Mouse (Mus musculus) ES-Bruce4 (cell line): ENCODE data around the gene Olfr520. TPM values are rescaled to one million over a fixed set of nuclear protein-coding genes. Genes with fewer than 3 reads are reported as not detected.

Experiments used
- H3K27ac ChIP-seq: 2 replicates; pipeline ENCODE4 v1.5.1; 2012; ENCODE audit warnings: low read length, inconsistent platforms; ENCODE audit not compliant: insufficient read depth
- H3K27me3 ChIP-seq: 2 replicates; pipeline ENCODE4 v1.6.1; 2012; ENCODE audit warnings: mild to moderate bottlenecking, low read length, inconsistent platforms; ENCODE audit not compliant: control insufficient read depth, poor library complexity, insufficient read depth, severe bottlenecking
- H3K36me3 ChIP-seq: 2 replicates; pipeline ENCODE4 v1.6.1; 2012; ENCODE audit warnings: inconsistent platforms, mild to moderate bottlenecking, low read length, moderate library complexity; ENCODE audit not compliant: control insufficient read depth, poor library complexity, insufficient read depth, severe bottlenecking
- H3K4me1 ChIP-seq: one replicate; pipeline ENCODE4 v1.8.1; 2011; ENCODE audit warnings: low read length; ENCODE audit not compliant: control insufficient read depth, insufficient read depth
- H3K4me3 ChIP-seq: 2 replicates; pipeline ENCODE4 v1.5.1; 2011; ENCODE audit warnings: low read depth, mild to moderate bottlenecking, low read length
- H3K9ac ChIP-seq: 2 replicates; pipeline ENCODE4 v1.6.1; 2012; ENCODE audit warnings: low read depth, mild to moderate bottlenecking, inconsistent platforms; ENCODE audit not compliant: poor library complexity, severe bottlenecking
- H3K9me3 ChIP-seq: replicated peaks from 2 replicates; pipeline ENCODE4 v1.6.1; 2012; ENCODE audit warnings: mild to moderate bottlenecking, low read length, inconsistent platforms; ENCODE audit not compliant: control insufficient read depth, poor library complexity, insufficient read depth, severe bottlenecking
- CTCF ChIP-seq: IDR thresholded peaks from one replicate; pipeline ENCODE4 v1.8.1; 2011; ENCODE audit warnings: low read depth, low read length
- EP300 ChIP-seq: IDR thresholded peaks from 2 replicates; pipeline ENCODE4 v1.6.1; 2011; ENCODE audit warnings: low read depth, low read length; ENCODE audit not compliant: insufficient read depth
- POLR2A ChIP-seq: IDR thresholded peaks from one replicate; pipeline ENCODE4 v1.8.1; 2011; ENCODE audit warnings: low read length; ENCODE audit not compliant: insufficient read depth
- polyA plus RNA-seq: library from polyadenylated mRNA; stranded (reverse); fragments of >200 nt; gene quantifications from 2 replicates; pipeline ENCODE4 v1.2.4, GENCODE M21; 2011; ENCODE audit warnings: low read depth; ENCODE audit not compliant: missing spikeins, insufficient read depth, insufficient read length

Gene Olfr520
- not detected in 2 replicates for polyA plus RNA-seq

GRCm38 (mm10) chr7:99729973-99730372, at the start of gene Olfr520:
TSS of gene Olfr520 (plus strand) at chr7:99730273.
- no peak within 1 kb of the TSS for H3K9ac ChIP-seq
- H3K9me3 ChIP-seq, result no peaks in the 10 kb centered on the region
- no peaks in the 10 kb centered on the region for H3K4me1 ChIP-seq
- no peaks in the 10 kb centered on the region for H3K36me3 ChIP-seq
- H3K27ac ChIP-seq, result no peak within 1 kb of the TSS
- no peak within 1 kb of the TSS for H3K4me3 ChIP-seq
- H3K27me3 ChIP-seq, result no peaks in the 10 kb centered on the region
- no peak for TF ChIP-seq CTCF

GRCm38 (mm10) chr7:99680771-99681170, 49.3 kb upstream of the Olfr520 start:
- no peak for TF ChIP-seq CTCF
- TF ChIP-seq POLR2A, result no peak
- TF ChIP-seq EP300, result no peak
- Histone ChIP-seq H3K9ac (no peak overlapping the region), H3K27ac (no peak overlapping the region), H3K36me3 (no peaks in the 10 kb centered on the region), H3K9me3 (no peaks in the 10 kb centered on the region), H3K27me3 (no peaks in the 10 kb centered on the region), H3K4me3 (no peak overlapping the region), H3K4me1 (no peaks in the 10 kb centered on the region)

- TF ChIP-seq EP300 (no peak), CTCF (no peak), POLR2A (no peak)
- H3K9ac ChIP-seq, result no peak overlapping the region
These were observed 46.0 kb upstream of the Olfr520 start for GRCm38 (mm10) chr7:99684086-99684485.

GRCm38 (mm10) chr7:99690819-99691218, 39.3 kb upstream of the Olfr520 start:
- Histone ChIP-seq H3K9ac (no peak overlapping the region), H3K36me3 (no peaks in the 10 kb centered on the region), H3K9me3 (no peaks in the 10 kb centered on the region), H3K4me1 (no peaks in the 10 kb centered on the region), H3K27me3 (no peaks in the 10 kb centered on the region), H3K4me3 (no peak overlapping the region), H3K27ac (no peak overlapping the region)
- no peak for TF ChIP-seq EP300
- no peak for TF ChIP-seq CTCF
- no peak for TF ChIP-seq POLR2A

More at GRCm38 (mm10) chr7:99684086-99684485, 46.0 kb upstream of the Olfr520 start:
- Histone ChIP-seq H3K27me3 (no peaks in the 10 kb centered on the region), H3K36me3 (no peaks in the 10 kb centered on the region), H3K4me1 (no peaks in the 10 kb centered on the region), H3K27ac (no peak overlapping the region), H3K9me3 (no peaks in the 10 kb centered on the region), H3K4me3 (no peak overlapping the region)

- Histone ChIP-seq H3K36me3 (no peaks in the 10 kb centered on the region), H3K9me3 (no peaks in the 10 kb centered on the region), H3K4me1 (no peaks in the 10 kb centered on the region), H3K27me3 (no peaks in the 10 kb centered on the region), H3K9ac (no peak overlapping the region), H3K4me3 (no peak overlapping the region), H3K27ac (no peak overlapping the region)
- no peak for TF ChIP-seq CTCF
- no peak for TF ChIP-seq POLR2A
- no peak for TF ChIP-seq EP300
These were observed 37.7 kb upstream of the Olfr520 start for GRCm38 (mm10) chr7:99692396-99692795.

GRCm38 (mm10) chr7:99693387-99693786, 36.7 kb upstream of the Olfr520 start:
- Histone ChIP-seq H3K4me3 (no peak overlapping the region), H3K9ac (no peak overlapping the region), H3K9me3 (no peaks in the 10 kb centered on the region), H3K27me3 (no peaks in the 10 kb centered on the region), H3K36me3 (no peaks in the 10 kb centered on the region), H3K27ac (no peak overlapping the region), H3K4me1 (no peaks in the 10 kb centered on the region)
- TF ChIP-seq CTCF, result no peak
- no peak for TF ChIP-seq EP300
- no peak for TF ChIP-seq POLR2A
